In the genomic region with DNA sequence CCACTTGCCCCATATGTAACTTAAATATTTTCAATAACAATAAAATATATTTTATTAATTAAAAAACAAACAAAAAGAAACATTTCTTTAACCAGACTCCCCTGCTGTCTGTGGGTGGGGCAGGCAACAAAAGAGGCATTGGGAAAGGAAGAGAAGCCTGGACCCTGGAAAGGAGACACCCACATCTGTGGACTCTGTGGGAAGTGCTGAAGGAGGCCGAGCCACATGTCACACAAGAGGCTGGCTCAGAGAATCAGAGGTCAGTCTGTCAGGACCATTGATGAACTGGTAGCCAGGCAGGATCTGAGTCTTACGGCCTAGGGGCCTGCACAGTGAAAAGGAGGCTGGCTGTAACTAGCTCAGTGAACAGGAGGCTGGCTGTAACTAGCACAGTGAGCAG, we compare ENCODE assay signal across 13 mouse cellular contexts.
"Had no signal": no experiment of that assay in that cellular context is flagged by ENCODE, and none has a peak within 500 bp of the region (broad histone marks: within the 10 kb centered on the region; RNA-seq: fewer than 3 reads in every experiment).

No protein-coding gene starts in this region.

- H3K27me3 ChIP-seq: limb, embryonic 13.5 days had no signal

- H3K27ac ChIP-seq: limb, embryonic 13.5 days; liver, embryonic 14.5 days; macrophage had no signal

- H3K4me3 ChIP-seq: limb, embryonic 13.5 days had no signal

- ATAC-seq: liver, postnatal 0 days; lung, postnatal 0 days had no signal

- H3K4me1 ChIP-seq: limb, embryonic 13.5 days had no signal

- H3K9me3 ChIP-seq: limb, embryonic 13.5 days had no signal

- DNase-seq: kidney, adult 18-20 months; kidney, adult 9 months; kidney, postnatal 14 days; kidney, postnatal 4 days; left cerebral cortex, postnatal 4 days; liver, postnatal 0 days; lung, embryonic 14.5 days; midbrain, embryonic 14.5 days; thymus, postnatal 4 days had no signal

- H3K9ac ChIP-seq: limb, embryonic 13.5 days; liver, embryonic 14.5 days; liver, postnatal 0 days; lung, embryonic 14.5 days had no signal

- H3K4me2 ChIP-seq: limb, embryonic 13.5 days; lung, embryonic 14.5 days had no signal
